Mouse (Mus musculus) adrenal gland, postnatal 10 days (tissue): ENCODE results near the gene Tnfsf11. TPM values are rescaled to one million over a fixed set of nuclear protein-coding genes. Genes with fewer than 3 reads are reported as not detected.
A peak's percentile ranks its signal among the peaks of the same experiment; 100 is the strongest.

ENCODE experiments used
- DNase-seq: peaks from one replicate; pipeline ENCODE4 v3.0.0; 2021; ENCODE audit warnings: mixed read lengths
- microRNA-seq: library from miRNA; unstranded; fragments of <30 nt; microRNA quantifications from one replicate; pipeline ENCODE4 v1.2.0, GENCODE M21; 2021
- total RNA-seq, 2 experiments: library from RNA; stranded (reverse); gene quantifications; 2 replicates each; pipeline ENCODE4 v1.2.3; 2021

The Tnfsf11 gene
- total RNA-seq, 2 experiments from 2014 or later, result 0.87 to 1.3 TPM

DNA sequence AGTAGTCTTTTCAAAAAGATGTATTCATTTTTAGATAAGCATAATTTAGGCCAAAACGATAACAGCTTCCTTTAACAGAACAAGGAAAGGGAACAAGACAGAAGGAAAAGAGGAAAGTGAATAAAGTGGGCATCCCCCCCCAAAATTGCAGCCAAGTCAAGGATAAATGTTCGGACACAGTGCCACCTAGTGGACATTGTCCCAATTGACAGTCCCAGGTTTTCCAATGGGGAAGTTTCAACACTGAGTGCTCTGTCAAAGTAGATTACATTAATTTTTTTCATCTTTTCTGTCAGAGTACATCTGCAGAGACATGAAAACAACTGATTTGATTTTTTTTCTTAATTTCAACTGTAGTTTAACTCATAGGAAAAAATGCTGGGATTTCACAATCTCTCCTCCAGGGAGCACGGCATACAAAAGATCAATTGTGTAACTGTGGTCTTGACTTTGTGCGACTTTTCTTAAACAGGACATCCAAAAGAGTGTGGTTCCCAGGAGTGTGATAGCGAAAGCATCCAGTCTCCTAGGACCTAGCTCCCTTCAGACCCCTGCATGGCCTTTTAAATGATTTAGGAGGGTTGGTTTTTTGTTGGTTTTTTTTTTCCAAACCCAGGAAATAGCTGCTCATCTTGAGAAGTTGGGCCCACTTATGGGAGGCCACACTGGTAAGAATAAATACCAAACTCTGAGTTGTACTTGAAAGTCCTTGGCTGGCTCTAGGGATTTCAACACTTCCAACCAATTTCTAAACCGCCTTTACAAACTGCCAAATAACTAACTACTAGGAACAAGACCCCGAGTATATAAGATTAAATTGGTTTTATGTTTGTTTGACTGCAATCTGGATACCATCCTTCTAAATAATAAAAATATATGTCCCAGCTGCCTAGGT is 19.7 kb downstream of the Tnfsf11 start:
- DNase-seq, result peak; percentile 56

DNA sequence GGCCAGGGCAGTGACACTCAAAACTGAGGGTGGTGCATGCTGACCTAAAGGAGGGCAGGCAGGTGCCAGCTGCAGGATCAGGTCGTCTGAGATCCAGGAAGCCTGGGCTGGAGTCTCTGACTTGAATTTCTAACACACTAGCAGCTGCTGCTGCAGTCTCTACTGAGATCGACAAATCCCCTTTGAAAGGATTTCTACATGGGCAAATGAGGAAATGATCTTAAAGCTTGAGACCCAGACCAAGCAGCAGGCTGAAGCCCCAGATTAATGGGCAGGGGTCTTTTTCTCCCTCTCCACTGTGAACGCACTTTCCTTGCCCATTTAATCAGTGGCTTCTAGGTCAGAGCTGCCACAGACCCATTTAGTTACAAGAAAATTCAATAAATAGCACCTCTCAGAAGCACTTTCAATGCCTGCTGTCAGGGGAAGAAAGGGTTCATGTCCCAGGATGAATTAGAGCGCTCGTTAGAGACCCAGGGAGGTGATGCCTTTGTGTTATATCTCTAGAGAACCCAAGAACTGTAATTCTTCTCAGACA is 21.8 kb downstream of the Tnfsf11 start:
- DNase-seq, result no peak

DNA sequence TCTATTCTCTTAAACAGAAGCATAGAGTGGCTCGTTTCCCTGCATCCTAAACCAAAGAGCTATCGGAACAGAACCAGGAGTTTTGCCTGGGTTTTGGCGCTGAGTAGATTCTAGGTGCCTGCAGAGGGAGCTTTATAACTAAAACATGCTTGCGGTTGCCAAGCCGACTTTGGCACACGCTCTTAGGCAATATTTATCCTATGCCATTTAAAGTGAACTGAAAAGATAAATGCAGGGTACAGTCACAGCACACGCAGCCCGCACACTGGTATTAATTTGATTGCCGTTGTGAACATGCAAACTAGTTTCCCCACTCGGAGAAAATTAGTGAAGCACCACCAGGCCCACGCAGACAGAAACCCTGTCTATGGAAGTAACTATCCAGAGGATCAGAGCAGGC is 25.4 kb downstream of the Tnfsf11 start:
- no peak for DNase-seq

DNA sequence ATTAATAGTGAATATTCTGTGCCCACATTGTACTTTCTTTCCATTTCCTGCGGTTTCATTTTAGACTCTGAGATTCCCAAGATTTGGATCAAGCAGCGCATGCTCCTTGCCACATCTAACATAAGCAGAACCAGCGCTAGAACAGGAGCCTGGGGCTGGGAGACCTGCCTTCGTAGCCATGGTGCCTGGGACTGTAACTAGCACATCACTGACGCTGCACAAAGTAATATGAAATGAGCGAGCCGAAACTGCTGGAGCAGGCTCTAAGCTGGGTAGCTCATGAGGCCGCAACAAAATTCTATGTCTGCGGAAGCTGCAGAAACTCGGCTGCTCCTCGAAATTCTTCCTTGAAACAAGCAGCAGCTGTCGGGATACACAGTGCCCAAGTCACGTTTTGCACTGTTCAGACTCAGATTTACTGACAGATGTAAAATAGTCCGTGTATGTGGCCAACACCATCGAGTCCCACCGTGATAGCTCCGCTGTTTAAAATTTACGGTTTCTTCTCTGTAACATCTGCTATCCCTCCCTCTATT is 31.4 kb downstream of the Tnfsf11 start:
- no peak for DNase-seq

DNA sequence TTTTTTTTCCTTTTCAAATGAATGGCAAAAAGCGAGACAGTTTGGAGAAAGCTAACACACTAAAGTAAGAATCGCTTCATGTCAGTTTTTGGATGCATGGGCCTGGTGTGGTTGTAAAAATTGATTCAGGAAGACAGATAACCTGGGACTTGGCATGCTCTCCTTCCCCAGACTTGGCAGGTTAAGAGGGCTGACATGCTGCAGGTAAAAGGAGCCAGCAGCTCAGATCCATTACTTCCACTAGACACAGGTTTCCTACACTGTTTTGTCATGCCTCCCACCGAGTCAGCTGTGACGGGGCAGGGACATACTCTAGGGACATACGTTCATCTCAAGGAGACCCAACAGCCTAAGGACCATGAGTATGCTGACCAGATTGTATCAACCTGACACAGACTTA is 33.0 kb downstream of the Tnfsf11 start:
- no peak for DNase-seq

DNA sequence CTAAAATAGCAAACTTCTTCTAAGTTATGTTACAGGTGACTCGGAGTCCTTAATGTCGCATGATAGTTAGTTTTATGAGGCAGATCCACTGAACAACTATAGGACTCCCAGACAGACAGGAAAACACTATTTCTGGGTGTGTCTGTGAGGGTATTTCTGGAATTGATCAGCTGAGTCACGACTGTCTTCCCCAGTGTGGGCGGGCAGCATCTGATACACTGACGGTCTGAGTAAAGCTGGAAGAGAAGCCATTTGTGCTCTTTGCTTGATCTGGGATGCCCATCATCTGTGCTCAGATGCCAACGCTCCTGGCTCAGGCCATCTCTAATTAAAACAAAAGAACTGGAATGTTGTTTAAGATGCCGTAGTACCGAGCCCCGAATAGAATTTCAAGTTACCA is 33.7 kb downstream of the Tnfsf11 start:
- no peak for DNase-seq

DNA sequence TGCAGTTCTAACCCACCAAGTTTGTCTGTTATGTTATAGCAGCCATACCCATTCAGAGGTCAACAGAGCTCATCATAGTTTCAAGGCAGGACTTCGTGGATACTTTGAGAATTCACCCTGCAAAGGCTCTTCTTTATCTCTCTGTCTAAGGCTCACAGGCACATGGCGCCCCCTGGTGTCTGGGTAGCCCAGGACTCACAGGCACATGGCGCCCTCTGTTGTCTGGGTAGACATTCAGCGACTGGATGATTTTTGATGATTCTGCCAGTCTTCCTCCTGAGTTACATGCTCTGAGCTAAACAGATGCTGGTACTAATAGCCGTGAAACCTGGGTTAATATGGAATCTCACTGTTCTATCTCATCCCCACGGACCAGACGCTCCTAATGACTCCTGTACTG is 34.3 kb downstream of the Tnfsf11 start:
- DNase-seq, result peak; percentile 86

DNA sequence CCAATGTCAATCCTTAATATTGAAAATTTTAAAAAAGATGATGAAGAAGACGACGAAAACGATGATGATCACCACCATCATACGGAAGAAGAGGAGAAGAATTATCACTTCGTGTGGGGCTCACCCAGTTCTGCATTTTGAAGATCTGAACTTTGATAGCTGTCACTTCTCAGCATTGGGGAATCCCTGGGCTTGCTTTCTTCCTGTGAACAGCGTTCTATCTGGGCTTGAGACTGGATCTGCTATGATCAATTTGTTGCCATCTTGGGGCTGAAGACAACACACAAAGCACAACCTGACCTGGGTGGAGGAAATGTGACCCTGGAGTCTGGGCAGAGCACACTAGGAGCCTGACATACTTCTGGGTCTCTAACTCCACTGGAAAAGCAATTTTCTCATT is 43.0 kb downstream of the Tnfsf11 start:
- no peak for DNase-seq

DNA sequence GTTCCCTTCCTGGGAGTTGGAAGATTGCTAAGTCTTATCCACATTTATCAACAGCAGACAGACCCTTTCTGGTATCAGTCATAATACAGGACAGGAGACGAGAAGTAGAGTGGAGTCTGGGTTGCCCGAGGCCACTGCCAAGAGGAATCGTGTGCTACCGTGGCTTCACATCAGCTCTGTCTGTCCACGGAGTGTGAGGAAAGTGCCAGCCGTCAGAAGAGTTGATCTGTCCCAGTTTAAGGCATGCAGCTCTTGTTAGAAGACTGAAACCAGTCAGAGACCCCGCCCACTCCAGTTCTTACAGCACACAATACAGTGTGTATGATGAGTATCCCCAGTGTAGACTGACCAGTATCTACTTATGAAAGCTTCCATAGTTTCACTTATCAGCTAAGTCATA is 45.2 kb downstream of the Tnfsf11 start:
- DNase-seq, result no peak

DNA sequence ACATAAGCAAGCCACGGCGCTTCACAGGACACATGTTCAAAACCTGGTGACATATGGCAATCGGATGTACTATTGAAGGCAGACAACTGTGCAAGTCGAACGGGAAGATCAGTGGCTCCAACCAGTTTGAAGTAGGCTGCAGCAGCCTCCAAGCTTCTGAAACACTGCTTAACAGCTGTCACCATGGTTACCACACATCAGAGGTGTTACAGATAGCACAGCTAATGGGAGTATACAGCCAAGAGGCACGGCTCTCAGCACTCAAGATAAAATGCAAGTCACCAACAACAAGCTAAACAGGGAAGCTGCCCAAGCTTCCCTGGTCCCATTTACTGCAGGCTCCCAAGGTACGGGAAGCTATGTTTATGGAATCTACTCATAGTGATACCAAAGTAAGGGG is 46.6 kb downstream of the Tnfsf11 start:
- DNase-seq, result no peak

DNA sequence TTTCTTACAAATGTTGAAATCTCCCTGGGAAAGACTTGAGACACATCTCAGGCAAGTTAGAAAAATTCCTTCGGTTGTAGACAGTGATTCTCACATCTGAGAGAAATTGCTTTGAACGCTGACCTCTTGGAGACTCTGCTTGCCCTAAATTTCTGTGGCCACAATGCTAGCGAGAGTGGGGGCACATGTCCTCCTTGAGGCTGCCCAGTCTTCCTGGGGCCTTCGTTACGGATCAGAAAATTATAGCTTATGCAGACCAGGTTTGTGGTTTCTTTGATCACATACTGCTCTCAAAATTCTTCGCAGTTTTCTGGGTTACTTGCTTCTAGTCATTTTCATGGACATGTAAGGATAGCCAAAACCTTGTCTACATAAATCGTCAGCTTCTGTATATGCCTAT is 53.8 kb downstream of the Tnfsf11 start:
- DNase-seq, result no peak

DNA sequence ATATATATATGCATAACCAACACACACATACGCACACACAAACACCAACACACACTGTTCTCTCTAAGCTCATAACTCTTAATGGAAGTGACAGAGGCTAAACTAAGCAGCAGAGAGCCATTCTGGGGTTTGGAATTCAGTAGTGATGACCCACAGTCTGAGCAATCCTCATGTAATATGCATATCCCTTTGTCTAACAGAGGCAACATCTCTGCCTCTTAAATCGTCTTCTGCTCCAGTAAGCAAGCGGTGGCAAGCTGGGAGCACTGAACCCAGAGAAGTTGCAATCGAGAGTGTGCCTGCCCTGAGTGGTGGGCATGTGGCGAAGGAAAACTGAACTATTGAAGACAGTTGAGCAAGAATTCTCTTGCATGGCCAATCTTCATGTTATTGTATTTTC is 61.2 kb downstream of the Tnfsf11 start:
- no peak for DNase-seq

DNA sequence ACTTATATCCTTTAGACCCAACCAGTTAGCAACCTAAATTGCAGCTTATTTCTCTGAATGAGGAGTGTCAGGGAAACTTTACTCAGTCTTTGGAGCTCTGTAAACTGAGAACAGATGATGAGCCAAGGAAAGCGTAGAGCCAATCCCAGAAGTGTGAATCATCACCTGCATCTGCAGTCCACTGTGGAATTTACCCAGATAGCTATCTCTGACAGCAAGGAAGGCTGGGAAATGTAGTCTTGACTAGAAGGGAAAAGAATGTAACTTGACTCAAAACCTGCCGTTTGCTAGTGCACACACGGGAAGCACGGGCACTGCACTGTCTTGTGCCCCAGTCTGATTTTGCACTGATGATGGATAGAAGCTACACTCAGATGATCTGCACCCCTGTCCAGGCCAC is 63.0 kb downstream of the Tnfsf11 start:
- DNase-seq, result peak; percentile 10

DNA sequence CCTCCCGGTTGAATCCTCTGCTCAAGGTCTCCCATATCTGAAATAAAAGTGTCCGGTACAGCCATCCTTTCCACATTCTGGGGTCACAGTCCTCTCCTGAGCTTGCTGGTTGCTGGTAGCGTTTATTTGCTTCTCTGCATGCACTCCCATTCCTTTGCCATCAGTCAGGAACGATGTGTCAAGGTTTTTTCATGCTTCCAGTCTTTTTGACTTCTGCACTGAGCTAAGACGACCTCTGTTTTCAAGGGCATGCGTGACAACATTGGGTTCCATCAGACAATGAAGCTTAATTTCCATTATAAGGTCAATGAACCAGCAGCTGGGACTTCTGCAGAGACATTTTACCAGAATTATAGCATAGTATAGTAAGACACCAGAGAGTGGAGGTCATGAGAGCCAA is 68.5 kb downstream of the Tnfsf11 start:
- peak; percentile 13 for DNase-seq

DNA sequence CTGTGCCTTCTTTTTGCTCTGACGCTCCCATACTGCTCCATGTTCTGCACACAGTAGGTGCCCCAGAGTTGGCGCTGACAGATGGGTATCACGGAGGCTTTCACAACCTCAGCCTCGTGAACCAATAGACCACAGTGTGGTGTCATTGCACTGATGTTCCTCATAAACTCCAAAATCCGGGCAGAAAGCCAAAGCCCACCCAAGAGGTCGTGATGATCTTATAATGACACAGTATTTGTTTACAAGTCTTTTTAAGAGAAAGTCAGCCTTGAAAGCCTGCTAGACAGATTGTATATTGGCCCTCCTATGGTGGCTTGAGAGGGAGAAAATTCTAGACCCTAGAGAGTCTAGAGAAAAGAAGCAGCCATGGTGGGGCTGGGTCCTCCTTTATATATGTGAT is 70.6 kb downstream of the Tnfsf11 start:
- no peak for DNase-seq

DNA sequence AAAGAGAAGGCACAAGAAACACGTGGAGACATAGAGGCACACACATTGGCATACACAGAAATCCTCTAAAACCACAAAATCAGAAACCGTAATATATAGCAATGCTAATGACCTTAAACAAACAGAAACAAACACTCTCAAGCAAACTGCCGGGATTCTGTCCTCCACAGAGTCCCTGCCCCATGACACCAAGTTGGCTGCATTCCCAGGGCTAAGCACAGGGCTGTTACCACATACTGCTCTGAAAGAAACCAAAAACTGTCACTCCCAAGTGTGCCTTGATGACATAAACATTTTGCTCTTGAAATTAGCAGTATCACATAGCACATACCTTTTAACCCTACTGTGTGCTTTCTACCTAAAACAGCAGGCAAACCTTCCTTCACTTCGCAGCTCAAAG is 71.7 kb downstream of the Tnfsf11 start:
- DNase-seq, result peak; percentile 89

DNA sequence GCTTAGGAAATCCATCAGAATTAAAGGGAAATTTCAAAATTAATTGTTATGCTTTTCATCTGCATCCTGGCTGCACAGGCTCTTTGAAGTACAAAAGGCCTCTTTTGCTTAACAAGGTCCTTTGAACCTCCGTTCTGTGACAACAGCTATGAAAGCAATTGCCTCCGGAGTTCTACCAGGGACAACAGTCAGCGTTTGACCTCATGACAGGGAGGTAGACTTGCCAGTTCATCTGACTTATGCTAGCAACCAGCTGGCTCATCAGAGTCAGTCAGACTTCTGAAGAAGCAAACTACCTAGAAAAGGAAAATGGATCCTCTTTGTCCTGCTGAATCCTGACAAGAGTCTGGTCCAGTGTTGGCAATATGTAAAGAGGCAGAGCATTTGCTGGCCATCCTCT is 72.5 kb downstream of the Tnfsf11 start:
- peak; percentile 20 for DNase-seq

DNA sequence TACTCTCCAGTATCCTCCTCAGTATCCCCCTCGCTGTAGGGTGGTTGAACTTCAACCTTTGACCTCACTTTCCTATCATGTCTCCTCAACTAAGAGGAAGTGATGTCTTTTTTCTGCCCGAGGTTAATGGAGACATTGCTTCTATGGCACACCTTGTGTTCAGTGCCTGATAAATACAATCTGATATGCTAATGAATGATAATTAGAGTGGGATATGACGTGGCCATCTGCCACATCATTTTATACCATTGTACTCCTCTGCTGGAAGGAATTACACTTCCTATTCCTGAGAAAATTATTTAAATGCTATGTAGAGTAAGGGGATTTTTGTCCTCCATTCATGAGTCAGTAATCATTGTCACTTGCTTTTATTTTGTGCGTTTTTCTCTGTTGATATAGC is 78.8 kb downstream of the Tnfsf11 start:
- DNase-seq, result no peak

Small RNA genes lying within 50 kb of the gene (microRNA-seq; reads per million reads assigned to microRNA genes)
- not detected for gene Gm23652

Other genes starting within 250 kb of the Tnfsf11 start
- gene Fam216b, start 219.0 kb downstream of the Tnfsf11 start, total RNA-seq, result not detected
- 10 to 100 TPM; 38.8 to 41.2 TPM for gene Akap11, start 228.8 kb upstream of the Tnfsf11 start, total RNA-seq